Mouse (Mus musculus) ovary, postnatal 10 days (tissue): ENCODE data around the gene Gnb2.

Experiments
- DNase-seq: peaks from one replicate; pipeline ENCODE4 v3.0.0; 2022; ENCODE audit warnings: low spot score

Gene Gnb2

GRCm38 (mm10) chr5:137539291-137539801 lies 6.0 kb upstream of the Gnb2 start:
- DNase-seq, result no peak

GRCm38 (mm10) chr5:137537461-137537860 lies 4.2 kb upstream of the Gnb2 start:
- no peak for DNase-seq

GRCm38 (mm10) chr5:137535318-137535717 lies 2.0 kb upstream of the Gnb2 start:
- DNase-seq, result no peak

- DNase-seq, result no peak
Measured at GRCm38 (mm10) chr5:137534762-137535161, 1.5 kb upstream of the Gnb2 start.

GRCm38 (mm10) chr5:137532808-137533116 lies 548 bp downstream of the Gnb2 start:
- DNase-seq, result no peak

GRCm38 (mm10) chr5:137532131-137532807 lies 1.0 kb downstream of the Gnb2 start:
- no peak for DNase-seq

- DNase-seq, result peak; percentile 48
Measured at GRCm38 (mm10) chr5:137531414-137532130, 1.7 kb downstream of the Gnb2 start.

- DNase-seq, result peak; percentile 58
Measured at GRCm38 (mm10) chr5:137530588-137531413, 2.5 kb downstream of the Gnb2 start.

- DNase-seq, result no peak
Measured at GRCm38 (mm10) chr5:137530075-137530474, 3.2 kb downstream of the Gnb2 start.

- no peak for DNase-seq
Measured at GRCm38 (mm10) chr5:137529221-137529995, 3.9 kb downstream of the Gnb2 start.

GRCm38 (mm10) chr5:137528247-137528968 lies 4.9 kb downstream of the Gnb2 start:
- no peak for DNase-seq

GRCm38 (mm10) chr5:137527413-137527812 lies 5.9 kb downstream of the Gnb2 start:
- DNase-seq, result no peak

GRCm38 (mm10) chr5:137526192-137526936 lies 6.9 kb downstream of the Gnb2 start:
- DNase-seq, result no peak

GRCm38 (mm10) chr5:137525511-137525910 lies 7.8 kb downstream of the Gnb2 start:
- no peak for DNase-seq

- no peak for DNase-seq
Measured at GRCm38 (mm10) chr5:137524671-137525070, 8.6 kb downstream of the Gnb2 start.

GRCm38 (mm10) chr5:137524251-137524515 lies 9.1 kb downstream of the Gnb2 start:
- DNase-seq, result no peak

GRCm38 (mm10) chr5:137523396-137524250 lies 9.7 kb downstream of the Gnb2 start:
- DNase-seq, result no peak

GRCm38 (mm10) chr5:137522711-137523110 lies 10.6 kb downstream of the Gnb2 start:
- DNase-seq, result no peak

- DNase-seq, result no peak
Measured at GRCm38 (mm10) chr5:137521861-137522260, 11.4 kb downstream of the Gnb2 start.
